Mouse (Mus musculus): ENCODE data around the gene Acot7. TPM values are rescaled to one million over a fixed set of nuclear protein-coding genes. Genes with fewer than 3 reads are reported as not detected.

Acot7 gene
- polyA plus RNA-seq, 2 experiments: 47.3 to 50.3 TPM

DNA sequence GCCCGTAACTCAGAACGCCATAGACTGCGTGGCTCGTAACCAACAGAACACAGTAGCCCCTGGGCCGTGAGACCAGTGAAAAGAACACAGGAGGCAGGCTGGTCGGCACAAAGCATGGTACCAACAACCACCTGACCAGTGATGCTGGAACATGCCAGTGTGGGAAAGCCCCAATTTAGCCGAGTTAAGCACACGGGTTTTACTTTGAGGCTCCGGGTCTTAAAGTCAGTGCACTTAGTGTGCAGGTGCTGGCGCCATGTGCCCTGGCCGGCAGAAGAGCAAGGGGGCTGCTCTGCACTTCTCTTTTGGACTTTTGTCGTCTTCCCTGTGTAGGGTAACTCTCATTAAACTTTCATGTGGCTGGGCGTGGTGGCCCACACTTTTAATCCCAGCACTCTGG, 92.0 kb downstream of the Acot7 start:
- no peak for TF ChIP-seq POLR2A (IDR thresholded peaks at IDR 0.05; ENCODE audit: borderline replicate concordance, extremely low read depth, insufficient read depth, insufficient read length)
- ATAC-seq (ENCODE audit: low FRiP score, low read depth): no peak

DNA sequence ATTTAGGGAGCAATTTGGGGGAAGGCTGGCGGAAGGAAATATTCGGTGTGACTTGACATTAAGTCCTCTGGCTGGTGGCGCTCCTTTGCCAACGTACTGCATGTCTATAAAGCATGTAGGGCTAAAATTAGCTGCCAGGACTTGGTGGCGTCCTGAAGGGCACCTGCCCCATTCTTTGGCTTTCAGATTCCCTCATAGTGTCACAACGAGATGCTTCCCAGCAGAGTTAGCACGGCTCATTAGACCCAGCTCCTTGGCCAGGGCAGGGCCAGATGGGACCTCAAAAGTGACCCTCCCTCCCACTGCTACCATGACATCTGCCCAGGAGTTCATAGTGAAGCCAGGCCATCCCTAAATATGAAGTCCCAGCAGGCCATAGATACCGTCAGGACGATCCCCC, 92.7 kb downstream of the Acot7 start:
- H3K9ac ChIP-seq (ENCODE audit: low read depth, low read length, severe bottlenecking): no peak overlapping the region
- ATAC-seq (ENCODE audit: low FRiP score, low read depth) (no peak), DNase-seq (ENCODE audit: low spot score) (no peak)
- 0 out of 2 replicates have a peak, but pooled peaks cover 8% of the 10 kb centered on the region for H3K27me3 ChIP-seq (ENCODE audit: control insufficient read depth, insufficient read depth, low read length)
- H3K36me3 ChIP-seq (ENCODE audit: control insufficient read depth, insufficient read depth, low read length): no peaks in the 10 kb centered on the region
- no peak overlapping the region for H3K4me2 ChIP-seq (replicated peaks; ENCODE audit: low read depth, low read length, severe bottlenecking)
- no peak overlapping the region for H3K27ac ChIP-seq (replicated peaks; ENCODE audit: low read depth, low read length)
- H3K4me3 ChIP-seq (replicated peaks; ENCODE audit: low read length): no peak overlapping the region
- WGBS: 79% methylated on average over 9 of the region's 9 CpGs
- no peak for TF ChIP-seq POLR2A (IDR thresholded peaks at IDR 0.05; ENCODE audit: borderline replicate concordance, extremely low read depth, insufficient read depth, insufficient read length)
- H3K9me3 ChIP-seq (ENCODE audit: control insufficient read depth, low read length): no peaks in the 10 kb centered on the region
- H3K4me1 ChIP-seq (ENCODE audit: control insufficient read depth, insufficient read depth, low read length): peaks cover 35% of the 10 kb centered on the region

More for the DNA sequence above, 92.0 kb downstream of the Acot7 start:
- DNase-seq (ENCODE audit: low spot score): no peak
- Histone ChIP-seq H3K4me2 (replicated peaks; ENCODE audit: low read depth, low read length, severe bottlenecking) (no peak overlapping the region), H3K9ac (ENCODE audit: low read depth, low read length, severe bottlenecking) (no peak overlapping the region), H3K9me3 (ENCODE audit: control insufficient read depth, low read length) (no peaks in the 10 kb centered on the region), H3K27me3 (ENCODE audit: control insufficient read depth, insufficient read depth, low read length) (0 out of 2 replicates have a peak, but pooled peaks cover 3% of the 10 kb centered on the region), H3K4me3 (replicated peaks; ENCODE audit: low read length) (no peak overlapping the region), H3K36me3 (ENCODE audit: control insufficient read depth, insufficient read depth, low read length) (no peaks in the 10 kb centered on the region), H3K4me1 (ENCODE audit: control insufficient read depth, insufficient read depth, low read length) (peaks cover 34% of the 10 kb centered on the region), H3K27ac (replicated peaks; ENCODE audit: low read depth, low read length) (no peak overlapping the region)
- 77% methylated on average over 13 of the region's 13 CpGs for WGBS

- Histone ChIP-seq H3K4me1 (ENCODE audit: control insufficient read depth, insufficient read depth, low read length) (peaks cover 35% of the 10 kb centered on the region), H3K9me3 (ENCODE audit: control insufficient read depth, low read length) (no peaks in the 10 kb centered on the region), H3K4me3 (replicated peaks; ENCODE audit: low read length) (no peak overlapping the region), H3K27ac (replicated peaks; ENCODE audit: low read depth, low read length) (0 out of 2 replicates have a peak overlapping the region, but pooled peaks have one; percentile 13), H3K27me3 (ENCODE audit: control insufficient read depth, insufficient read depth, low read length) (0 out of 2 replicates have a peak, but pooled peaks cover 8% of the 10 kb centered on the region), H3K4me2 (replicated peaks; ENCODE audit: low read depth, low read length, severe bottlenecking) (no peak overlapping the region), H3K36me3 (ENCODE audit: control insufficient read depth, insufficient read depth, low read length) (no peaks in the 10 kb centered on the region), H3K9ac (ENCODE audit: low read depth, low read length, severe bottlenecking) (no peak overlapping the region)
- ATAC-seq (ENCODE audit: low FRiP score, low read depth): no peak
- TF ChIP-seq POLR2A (IDR thresholded peaks at IDR 0.05; ENCODE audit: borderline replicate concordance, extremely low read depth, insufficient read depth, insufficient read length): no peak
- DNase-seq (ENCODE audit: low spot score): no peak
- WGBS: 90% methylated on average over 11 of the region's 11 CpGs
Measured at GRCm38 (mm10) chr4:152271334-152271733, 93.4 kb downstream of the Acot7 start.

GRCm38 (mm10) chr4:152272006-152272405, 94.1 kb downstream of the Acot7 start:
- no peaks in the 10 kb centered on the region for H3K36me3 ChIP-seq (ENCODE audit: control insufficient read depth, insufficient read depth, low read length)
- DNase-seq (ENCODE audit: low spot score): no peak
- ATAC-seq (ENCODE audit: low FRiP score, low read depth): no peak
- WGBS: 45% methylated on average over 7 of the region's 7 CpGs
- 0 out of 2 replicates have a peak overlapping the region, but pooled peaks have one; percentile 17 for H3K4me2 ChIP-seq (replicated peaks; ENCODE audit: low read depth, low read length, severe bottlenecking)
- 0 out of 2 replicates have a peak, but pooled peaks cover 8% of the 10 kb centered on the region for H3K27me3 ChIP-seq (ENCODE audit: control insufficient read depth, insufficient read depth, low read length)
- peak overlapping the region; percentile 77 for H3K27ac ChIP-seq (replicated peaks; ENCODE audit: low read depth, low read length)
- peaks cover 35% of the 10 kb centered on the region for H3K4me1 ChIP-seq (ENCODE audit: control insufficient read depth, insufficient read depth, low read length)
- H3K9ac ChIP-seq (ENCODE audit: low read depth, low read length, severe bottlenecking): 0 out of 2 replicates have a peak overlapping the region, but pooled peaks have one; percentile 25
- no peak overlapping the region for H3K4me3 ChIP-seq (replicated peaks; ENCODE audit: low read length)
- no peaks in the 10 kb centered on the region for H3K9me3 ChIP-seq (ENCODE audit: control insufficient read depth, low read length)
- TF ChIP-seq POLR2A (IDR thresholded peaks at IDR 0.05; ENCODE audit: borderline replicate concordance, extremely low read depth, insufficient read depth, insufficient read length): no peak

GRCm38 (mm10) chr4:152272449-152273049, 94.6 kb downstream of the Acot7 start:
- peak overlapping the region; percentile 77 for H3K27ac ChIP-seq (replicated peaks; ENCODE audit: low read depth, low read length)
- no peaks in the 10 kb centered on the region for H3K36me3 ChIP-seq (ENCODE audit: control insufficient read depth, insufficient read depth, low read length)
- H3K4me3 ChIP-seq (replicated peaks; ENCODE audit: low read length): no peak overlapping the region
- no peaks in the 10 kb centered on the region for H3K9me3 ChIP-seq (ENCODE audit: control insufficient read depth, low read length)
- H3K9ac ChIP-seq (ENCODE audit: low read depth, low read length, severe bottlenecking): 0 out of 2 replicates have a peak overlapping the region, but pooled peaks have one; percentile 12
- DNase-seq (ENCODE audit: low spot score) (peak; percentile 77), ATAC-seq (ENCODE audit: low FRiP score, low read depth) (peak; percentile 21; the same call in 1 of the 2 replicates)
- peaks cover 35% of the 10 kb centered on the region for H3K4me1 ChIP-seq (ENCODE audit: control insufficient read depth, insufficient read depth, low read length)
- H3K4me2 ChIP-seq (replicated peaks; ENCODE audit: low read depth, low read length, severe bottlenecking): 0 out of 2 replicates have a peak overlapping the region, but pooled peaks have one; percentile 17
- TF ChIP-seq POLR2A (IDR thresholded peaks at IDR 0.05; ENCODE audit: borderline replicate concordance, extremely low read depth, insufficient read depth, insufficient read length): no peak
- H3K27me3 ChIP-seq (ENCODE audit: control insufficient read depth, insufficient read depth, low read length): 0 out of 2 replicates have a peak, but pooled peaks cover 8% of the 10 kb centered on the region
- WGBS: 11% methylated on average over 9 of the region's 9 CpGs
